Mouse (Mus musculus): Measurements from ENCODE around the gene Uba7.

Uba7 gene

DNA sequence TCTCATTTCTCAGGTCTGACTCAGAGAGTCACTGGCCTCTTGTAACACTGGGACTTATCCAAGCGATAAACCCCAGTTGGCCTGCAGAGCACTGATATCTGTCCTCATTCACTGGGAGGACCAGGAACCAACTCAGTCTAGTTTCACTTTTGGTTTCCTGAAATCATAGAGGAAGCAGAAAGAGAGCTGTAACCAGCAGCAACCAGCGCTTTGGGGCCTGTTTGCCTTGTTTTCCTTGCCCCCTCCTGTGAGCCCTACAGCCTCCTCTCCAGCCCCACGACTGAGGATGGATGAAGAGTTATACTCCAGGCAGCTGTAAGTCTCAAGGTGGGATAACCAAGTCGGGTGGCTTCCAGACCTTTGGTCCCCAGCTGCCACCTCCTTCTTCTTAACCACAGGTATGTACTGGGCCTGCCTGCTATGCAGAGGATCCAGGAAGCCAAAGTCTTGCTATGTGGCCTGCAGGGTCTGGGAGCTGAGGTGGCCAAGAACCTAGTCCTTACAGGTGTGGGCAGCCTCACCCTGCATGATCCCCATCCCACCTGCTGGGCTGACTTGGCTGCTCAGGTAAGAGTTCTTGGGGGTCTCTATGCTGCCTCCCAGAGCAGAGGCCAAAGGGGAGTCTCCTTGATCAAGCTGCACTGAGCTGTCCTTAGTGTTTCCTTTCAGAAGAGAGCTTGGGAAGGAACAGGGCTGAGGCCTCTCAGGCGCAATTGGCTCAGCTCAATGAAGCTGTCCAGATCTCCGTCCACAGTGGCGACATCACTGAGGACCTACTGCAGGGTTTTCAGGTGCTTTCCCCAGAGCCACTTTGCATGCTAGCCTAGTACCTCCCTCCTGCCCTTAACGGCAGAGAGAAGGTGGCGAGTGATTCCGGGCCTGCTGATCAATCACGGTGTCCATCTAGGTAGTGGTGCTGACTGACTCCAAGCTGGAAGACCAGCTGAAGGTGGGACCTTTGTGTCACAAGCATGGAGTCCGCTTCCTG is at the start of gene Uba7:
Gene Uba7, plus strand, starts transcription at position 107 of the 988 bp plus-strand sequence.
- DNase-seq = peak in 1 of 2 experiments; percentile 39

DNA sequence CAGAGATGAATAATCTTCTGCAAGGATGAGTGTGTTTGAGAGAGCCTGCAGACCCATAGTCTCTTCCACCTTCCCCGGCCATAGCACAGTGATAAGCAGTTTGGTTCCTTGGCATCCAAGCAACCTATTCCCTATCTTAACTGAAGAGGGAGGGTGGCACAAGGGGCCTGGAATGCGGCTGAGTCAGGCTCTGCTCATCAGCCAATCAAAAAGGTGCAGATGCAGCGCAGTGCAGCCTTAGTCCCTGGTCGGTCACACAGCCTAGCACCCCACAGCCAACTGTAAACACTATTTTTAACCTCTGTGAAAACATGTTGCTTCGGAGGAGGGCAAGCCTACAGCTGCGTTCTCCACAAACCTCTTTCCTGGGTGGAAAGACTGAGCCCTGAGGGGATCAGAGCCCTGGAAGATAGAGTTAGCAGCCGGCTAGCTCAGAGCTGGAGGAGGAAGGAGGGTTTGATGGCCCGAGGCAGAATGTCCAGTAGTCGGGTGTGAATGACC is 48.3 kb upstream of the Uba7 start:
- no peak for DNase-seq

- DNase-seq = peak in 1 of 2 experiments; percentile 53
These were observed 47.6 kb upstream of the Uba7 start for GRCm38 (mm10) chr9:107927749-107928148.

- DNase-seq = no peak
These were observed 47.1 kb upstream of the Uba7 start, which contains the start of gene Actl11 for GRCm38 (mm10) chr9:107928169-107928568. TSS of gene Actl11 (plus strand) at chr9:107928469.

- DNase-seq = no peak
These were observed 43.1 kb upstream of the Uba7 start for GRCm38 (mm10) chr9:107932221-107932620.

- DNase-seq = no peak
These were observed 41.2 kb upstream of the Uba7 start for GRCm38 (mm10) chr9:107934146-107934545.

GRCm38 (mm10) chr9:107935374-107935773 is 39.9 kb upstream of the Uba7 start, which contains the start of gene Camkv:
TSS of gene Camkv (plus strand) at chr9:107935674.
- DNase-seq = no peak

GRCm38 (mm10) chr9:107935790-107936214 is 39.5 kb upstream of the Uba7 start:
- peak in 1 of 2 experiments; percentile 43 for DNase-seq

- no peak for DNase-seq
These were observed 39.0 kb upstream of the Uba7 start for GRCm38 (mm10) chr9:107936215-107936822.

DNA sequence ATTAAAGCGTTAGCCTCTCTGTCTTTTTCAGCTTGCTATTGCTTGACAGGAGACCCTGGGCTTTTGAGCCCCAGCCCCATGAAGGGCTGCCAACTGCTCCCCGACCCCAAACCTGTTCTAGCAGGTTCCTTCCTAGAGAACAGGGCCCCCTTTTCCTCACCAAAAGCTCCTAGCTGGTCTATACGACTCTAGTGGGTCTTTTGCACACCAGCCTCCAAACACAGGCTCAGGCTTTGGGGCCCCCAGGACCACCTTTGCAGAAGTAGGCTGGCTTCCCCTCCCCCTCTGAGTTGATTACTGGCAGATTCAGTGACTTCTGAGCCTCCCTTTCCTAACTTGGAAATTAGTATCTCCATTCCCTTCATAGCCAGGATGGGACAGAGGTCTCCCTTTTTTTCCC is 38.5 kb upstream of the Uba7 start:
- no peak for DNase-seq

DNA sequence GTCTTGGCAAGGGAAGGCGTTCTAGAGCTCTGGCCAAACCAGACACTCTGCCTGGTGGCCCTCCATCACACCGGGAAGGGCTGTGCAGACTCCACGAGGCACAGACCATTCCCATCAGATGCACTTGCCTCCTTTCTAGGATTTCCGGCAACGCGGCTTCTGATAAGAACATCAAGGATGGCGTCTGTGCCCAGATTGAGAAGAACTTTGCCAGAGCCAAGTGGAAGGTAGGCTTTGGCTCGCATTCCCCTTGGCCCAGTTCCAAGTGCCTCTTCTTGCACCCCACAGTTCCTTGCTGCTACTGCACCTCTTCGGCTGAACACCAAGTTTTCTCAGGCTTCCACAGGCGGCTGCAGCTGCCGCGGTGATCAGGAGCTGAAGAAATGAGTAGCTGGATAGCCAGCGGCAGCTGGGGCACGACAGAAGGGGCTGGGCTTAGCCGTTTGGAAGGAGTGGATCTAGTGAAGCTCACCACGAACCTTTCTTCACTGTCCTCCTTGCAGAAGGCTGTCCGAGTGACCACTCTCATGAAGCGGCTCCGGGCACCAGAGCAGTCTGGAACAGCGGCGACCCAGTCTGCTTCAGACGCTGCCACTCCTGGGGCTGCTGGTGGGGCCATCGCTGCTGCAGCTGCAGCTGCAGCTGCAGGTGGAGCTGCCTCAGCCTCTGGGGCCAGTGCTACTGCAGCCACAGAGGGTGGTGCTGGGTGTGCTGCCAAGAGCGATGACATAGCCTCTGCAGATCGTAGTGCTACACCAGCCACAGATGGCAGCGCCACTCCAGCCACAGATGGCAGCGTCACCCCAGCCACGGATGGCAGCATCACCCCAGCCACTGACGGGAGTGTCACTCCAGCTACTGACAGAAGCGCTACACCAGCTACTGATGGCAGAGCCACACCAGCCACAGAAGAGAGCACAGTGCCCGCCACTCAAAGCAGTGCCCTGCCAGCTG is 27.8 kb upstream of the Uba7 start:
- DNase-seq = no peak

- DNase-seq = no peak
These were observed 26.0 kb upstream of the Uba7 start for GRCm38 (mm10) chr9:107949184-107949921.

GRCm38 (mm10) chr9:107949922-107950235 is 25.4 kb upstream of the Uba7 start, which contains the start of gene Traip:
TSS of gene Traip (plus strand) at chr9:107950136.
- DNase-seq = no peak

GRCm38 (mm10) chr9:107950460-107951355 is 24.6 kb upstream of the Uba7 start:
- peak; percentile 94 for DNase-seq

- DNase-seq = peak in 1 of 2 experiments; percentile 44
These were observed 19.6 kb upstream of the Uba7 start for GRCm38 (mm10) chr9:107955613-107956289.

DNA sequence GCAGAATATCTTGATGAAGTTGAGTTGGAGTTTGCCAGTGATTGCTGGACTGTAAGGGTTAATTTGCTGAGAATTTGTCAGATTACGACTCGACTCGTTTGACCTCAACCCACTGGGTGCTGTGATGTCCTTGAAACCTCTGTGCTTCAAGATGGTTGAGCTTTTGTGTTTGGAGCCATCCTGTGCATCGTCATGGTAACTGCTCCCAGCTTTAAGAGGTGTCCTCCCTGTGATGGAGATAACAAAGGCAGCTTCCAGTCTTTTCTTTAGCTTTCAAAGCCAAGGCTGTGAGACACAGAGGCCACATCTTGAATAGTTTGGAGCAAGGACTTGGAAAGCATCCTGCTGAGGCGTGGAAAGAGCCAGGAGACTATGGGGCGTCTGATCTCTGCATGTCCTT is 18.2 kb upstream of the Uba7 start:
- DNase-seq = no peak

DNA sequence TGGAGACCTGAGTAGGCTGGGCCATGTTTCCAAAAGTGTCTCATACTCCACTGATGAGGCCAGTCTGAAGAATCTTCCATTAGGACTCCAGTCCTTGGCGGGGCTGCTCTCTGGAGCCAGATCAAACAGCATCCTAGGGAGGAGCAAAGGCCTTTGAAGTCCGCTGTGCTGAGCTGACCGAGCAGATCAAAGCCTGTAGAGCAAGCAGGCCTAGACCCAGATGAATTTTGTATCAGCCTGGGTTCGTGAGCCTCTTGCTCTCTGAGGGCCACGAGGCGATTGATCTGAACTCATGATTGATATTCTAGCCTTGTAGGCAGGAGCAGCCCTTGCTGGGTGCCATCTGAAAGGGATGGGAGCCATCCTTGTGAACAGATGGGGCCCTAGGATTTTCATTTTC is 15.4 kb upstream of the Uba7 start:
- DNase-seq = peak in 1 of 2 experiments; percentile 51

DNA sequence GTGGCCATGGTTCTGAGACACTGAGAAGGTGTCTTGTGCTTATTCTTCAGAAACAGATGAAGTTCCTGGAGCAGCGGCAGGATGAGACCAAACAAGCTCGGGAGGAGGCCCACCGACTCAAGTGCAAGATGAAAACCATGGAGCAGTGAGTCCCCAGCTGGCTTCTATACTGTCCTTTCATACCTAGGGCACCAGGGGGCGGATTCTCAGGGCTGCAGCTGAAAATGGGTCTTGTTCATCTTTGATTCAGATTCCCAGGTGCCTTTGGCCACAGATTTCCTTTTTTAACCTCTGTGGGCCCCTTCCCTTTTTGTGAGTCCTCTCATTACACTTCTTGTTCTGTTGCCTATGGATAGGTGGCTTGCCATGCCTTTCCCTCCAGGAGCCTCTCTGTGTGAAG is 14.4 kb upstream of the Uba7 start:
- DNase-seq = no peak

DNA sequence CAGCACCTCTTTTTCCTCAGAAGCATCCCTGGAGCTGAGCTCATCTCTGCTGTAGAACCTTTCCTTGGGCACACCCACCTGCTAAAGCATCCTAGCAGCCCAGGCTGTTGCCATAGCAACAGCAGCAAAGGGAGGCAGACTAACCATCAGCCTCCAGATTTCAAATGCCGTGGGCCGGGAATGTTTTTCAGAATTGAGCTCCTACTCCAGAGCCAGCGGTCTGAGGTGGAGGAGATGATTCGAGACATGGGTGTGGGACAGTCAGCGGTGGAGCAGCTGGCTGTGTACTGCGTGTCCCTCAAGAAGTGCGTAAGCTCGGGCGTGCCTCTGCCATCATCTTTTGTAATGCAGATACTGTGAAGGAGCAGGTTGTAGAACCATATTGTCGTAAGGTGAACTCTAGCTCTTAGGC is 13.9 kb upstream of the Uba7 start:
- DNase-seq = no peak

DNA sequence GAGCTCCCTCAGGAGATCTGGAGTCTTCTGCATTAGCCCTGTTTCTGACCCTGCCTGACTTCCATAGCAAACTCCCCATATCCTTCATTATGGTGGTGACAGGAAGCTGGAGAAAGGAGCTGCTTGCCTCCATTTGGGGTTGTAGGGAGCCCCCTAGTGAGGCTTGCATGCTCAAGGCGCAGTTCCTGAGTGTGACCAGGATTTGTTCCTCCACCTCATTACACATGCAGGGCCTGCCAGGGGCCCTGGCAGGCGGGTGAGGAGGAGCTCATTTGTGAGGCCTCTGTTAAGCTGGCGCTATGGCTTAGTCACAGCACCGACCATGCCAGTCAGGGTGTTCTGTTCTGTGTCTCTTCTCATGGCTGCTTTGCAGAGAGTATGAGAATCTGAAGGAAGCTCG is 13.4 kb upstream of the Uba7 start:
- DNase-seq = peak; percentile 45 to 67
